Mouse (Mus musculus): Measurements from ENCODE around the gene Them7.

The Them7 gene

GRCm38 (mm10) chr2:105373658-105374057 is 149.5 kb downstream of the Them7 start:
- in situ Hi-C loops (cut with MboI): no loop called here

- in situ Hi-C loops (cut with MboI): no loop called here
Measured at GRCm38 (mm10) chr2:105375261-105375660, 151.1 kb downstream of the Them7 start.

GRCm38 (mm10) chr2:105375705-105376104 is 151.6 kb downstream of the Them7 start:
- in situ Hi-C loops (cut with MboI): no loop called here

GRCm38 (mm10) chr2:105379682-105380081 is 155.6 kb downstream of the Them7 start:
- in situ Hi-C loops (cut with MboI): no loop called here

GRCm38 (mm10) chr2:105380757-105381319 is 156.7 kb downstream of the Them7 start:
- in situ Hi-C loops (cut with MboI): no loop called here

- in situ Hi-C loops (cut with MboI): no loop called here
Measured at GRCm38 (mm10) chr2:105383063-105383462, 158.9 kb downstream of the Them7 start.

GRCm38 (mm10) chr2:105384998-105385397 is 160.9 kb downstream of the Them7 start:
- in situ Hi-C loops (cut with MboI): no loop called here

- in situ Hi-C loops (cut with MboI): no loop called here
Measured at GRCm38 (mm10) chr2:105386418-105386817, 162.3 kb downstream of the Them7 start.

GRCm38 (mm10) chr2:105389007-105389890 is 165.1 kb downstream of the Them7 start:
- in situ Hi-C loops (cut with MboI): no loop called here

- in situ Hi-C loops (cut with MboI): no loop called here
Measured at GRCm38 (mm10) chr2:105390653-105391413, 166.7 kb downstream of the Them7 start.

- in situ Hi-C loops (cut with MboI): no loop called here
Measured at GRCm38 (mm10) chr2:105391414-105391784, 167.3 kb downstream of the Them7 start.

GRCm38 (mm10) chr2:105392514-105392913 is 168.4 kb downstream of the Them7 start:
- in situ Hi-C loops (cut with MboI): no loop called here

- in situ Hi-C loops (cut with MboI): no loop called here
Measured at GRCm38 (mm10) chr2:105394375-105394774, 170.3 kb downstream of the Them7 start.

- in situ Hi-C loops (cut with MboI): no loop called here
Measured at GRCm38 (mm10) chr2:105396066-105396465, 171.9 kb downstream of the Them7 start.

- in situ Hi-C loops (cut with MboI): no loop called here
Measured at GRCm38 (mm10) chr2:105397446-105398211, 173.5 kb downstream of the Them7 start.

- in situ Hi-C loops (cut with MboI): no loop called here
Measured at GRCm38 (mm10) chr2:105398636-105399084, 174.5 kb downstream of the Them7 start.

GRCm38 (mm10) chr2:105399085-105399891 is 175.2 kb downstream of the Them7 start, which contains the start of gene Rcn1:
Gene Rcn1 (minus strand): TSS chr2:105399319.
- in situ Hi-C loops (cut with MboI): no loop called here

GRCm38 (mm10) chr2:105400558-105400957 is 176.4 kb downstream of the Them7 start:
- in situ Hi-C loops (cut with MboI): no loop called here

GRCm38 (mm10) chr2:105402180-105402579 is 178.1 kb downstream of the Them7 start:
- in situ Hi-C loops (cut with MboI): no loop called here

GRCm38 (mm10) chr2:105408511-105408910 is 184.4 kb downstream of the Them7 start:
- in situ Hi-C loops (cut with MboI): no loop called here

GRCm38 (mm10) chr2:105409253-105409652 is 185.1 kb downstream of the Them7 start:
- in situ Hi-C loops (cut with MboI): no loop called here

All from mature B cell (primary cell).